Mouse (Mus musculus): Measurements from ENCODE around the gene Ifi204.
"Not testable (repeated sequence)": the region's sequence is repeated elsewhere in the genome, so short reads cannot be mapped to it uniquely, and the experiment has no call there.

GRCm38 (mm10) chr1:173735015-173735414 lies 31.7 kb downstream of the Ifi204 start:
- TF ChIP-seq CTCF, POLR2A (IDR thresholded peaks at IDR 0.05; ENCODE audit: extremely low read depth, insufficient read depth, low read length): not testable (repeated sequence)

All from cortical plate, adult 2 months (tissue).